Mouse (Mus musculus) spleen, adult 2 months (tissue): ENCODE measurements around the gene Nudt4. TPM values are rescaled to one million over a fixed set of nuclear protein-coding genes. Genes with fewer than 3 reads are reported as not detected.

Experiments used
- DNase-seq, 2 experiments: peaks; one replicate each; pipeline versions ENCODE4 v3.0.0 to v3.0.0-alpha.2; 2012 to 2021; ENCODE audit warnings: low spot score in 2 of 2, low read depth in 1 of 2
- H3K27ac ChIP-seq: fragments of 200-500 bp; 2 replicates; pipeline ENCODE4 v1.5.1; 2012; ENCODE audit warnings: low read length, inconsistent platforms; ENCODE audit not compliant: insufficient read depth
- H3K27me3 ChIP-seq: fragments of 200-500 bp; 2 replicates; pipeline ENCODE4 v1.6.1; 2012; ENCODE audit warnings: mild to moderate bottlenecking, moderate library complexity, low read length, inconsistent platforms; ENCODE audit not compliant: control insufficient read depth, insufficient read depth
- H3K36me3 ChIP-seq: fragments of 200-500 bp; 2 replicates; pipeline ENCODE4 v1.6.1; 2012; ENCODE audit warnings: mild to moderate bottlenecking, low read length, inconsistent platforms; ENCODE audit not compliant: control insufficient read depth, insufficient read depth
- H3K4me1 ChIP-seq: fragments of 200-500 bp; 2 replicates; pipeline ENCODE4 v1.6.1; 2011; ENCODE audit warnings: inconsistent platforms; ENCODE audit not compliant: control insufficient read depth, insufficient read depth, insufficient read length
- H3K4me3 ChIP-seq: fragments of 200-500 bp; 2 replicates; pipeline ENCODE4 v1.5.1; 2011; ENCODE audit warnings: mild to moderate bottlenecking, inconsistent platforms; ENCODE audit not compliant: insufficient read depth, insufficient read length; ENCODE audit errors: extremely low read depth
- CTCF ChIP-seq: fragments of 200-500 bp; IDR thresholded peaks from 2 replicates; pipeline ENCODE4 v1.5.1; 2011; ENCODE audit warnings: mild to moderate bottlenecking, inconsistent platforms; ENCODE audit not compliant: insufficient read depth, insufficient read length, insufficient replicate concordance; ENCODE audit errors: extremely low read depth
- POLR2A ChIP-seq: fragments of 200-500 bp; IDR thresholded peaks from 2 replicates; pipeline ENCODE4 v1.6.1; 2011; ENCODE audit warnings: low read depth, low read length, inconsistent platforms
- WGBS: fragments of 180-500 bp; shearing (Covaris S2); methylation state at CpG from one replicate; pipeline ENCODE4 v1.1.7; 2018; 5-methylcytosine and 5-hydroxymethylcytosine counted together
- polyA plus RNA-seq: library from polyadenylated mRNA; depleted of rRNA; stranded (reverse); fragments of >200 nt; gene quantifications from 2 replicates; pipeline ENCODE4 v1.2.3, GENCODE M21; 2012

The Nudt4 gene
- polyA plus RNA-seq, 1 experiment, result 8.0 TPM

DNA sequence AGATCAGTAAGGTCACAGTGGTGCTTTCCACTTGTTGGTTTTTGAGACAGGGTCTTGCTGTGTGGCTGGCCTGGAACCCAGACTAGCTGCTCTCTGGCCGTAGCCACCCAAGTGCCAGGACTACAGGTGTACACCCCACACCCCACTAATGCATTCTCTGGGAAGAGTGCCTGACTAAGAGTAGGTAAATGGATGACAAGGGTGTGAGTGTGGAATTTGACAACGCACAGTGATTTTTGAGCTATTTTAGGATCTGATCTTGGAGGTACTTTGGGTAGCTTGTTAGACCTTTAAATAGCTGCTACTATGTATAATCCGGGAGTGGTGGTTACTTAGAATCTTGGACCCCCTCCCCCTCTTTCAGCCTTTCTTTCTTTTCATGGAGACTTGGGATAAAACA, 24.7 kb downstream of the Nudt4 start:
- Histone ChIP-seq H3K27ac (no peak overlapping the region), H3K36me3 (peaks cover 7% of the 10 kb centered on the region), H3K4me1 (no peaks in the 10 kb centered on the region), H3K27me3 (no peaks in the 10 kb centered on the region), H3K4me3 (no peak overlapping the region)
- 88% methylated on average over 3 of the region's 3 CpGs for WGBS
- no peak for DNase-seq
- TF ChIP-seq POLR2A, result no peak
- no peak for TF ChIP-seq CTCF

DNA sequence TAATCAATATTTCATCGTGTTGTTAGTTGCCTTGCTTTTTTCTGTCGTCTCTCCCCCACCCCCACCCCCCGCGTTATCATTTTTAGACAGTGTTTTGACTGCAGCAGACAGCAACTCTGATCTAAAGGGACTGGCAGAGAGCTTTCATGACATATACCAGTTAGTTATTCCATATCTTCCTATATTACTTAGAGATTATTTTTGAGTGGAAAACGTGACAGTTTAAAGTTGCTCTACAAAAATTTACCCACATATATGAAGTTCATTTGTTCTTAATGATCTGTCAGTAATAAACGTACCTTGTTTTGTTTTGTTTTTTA, 27.8 kb downstream of the Nudt4 start:
- Histone ChIP-seq H3K27me3 (no peaks in the 10 kb centered on the region), H3K4me1 (no peaks in the 10 kb centered on the region; the same call in 1 of the 2 replicates), H3K4me3 (no peak overlapping the region), H3K27ac (no peak overlapping the region), H3K36me3 (no peaks in the 10 kb centered on the region)
- WGBS, result 80% methylated on average over 6 of the region's 6 CpGs
- DNase-seq, result no peak
- TF ChIP-seq CTCF (no peak), POLR2A (no peak)

DNA sequence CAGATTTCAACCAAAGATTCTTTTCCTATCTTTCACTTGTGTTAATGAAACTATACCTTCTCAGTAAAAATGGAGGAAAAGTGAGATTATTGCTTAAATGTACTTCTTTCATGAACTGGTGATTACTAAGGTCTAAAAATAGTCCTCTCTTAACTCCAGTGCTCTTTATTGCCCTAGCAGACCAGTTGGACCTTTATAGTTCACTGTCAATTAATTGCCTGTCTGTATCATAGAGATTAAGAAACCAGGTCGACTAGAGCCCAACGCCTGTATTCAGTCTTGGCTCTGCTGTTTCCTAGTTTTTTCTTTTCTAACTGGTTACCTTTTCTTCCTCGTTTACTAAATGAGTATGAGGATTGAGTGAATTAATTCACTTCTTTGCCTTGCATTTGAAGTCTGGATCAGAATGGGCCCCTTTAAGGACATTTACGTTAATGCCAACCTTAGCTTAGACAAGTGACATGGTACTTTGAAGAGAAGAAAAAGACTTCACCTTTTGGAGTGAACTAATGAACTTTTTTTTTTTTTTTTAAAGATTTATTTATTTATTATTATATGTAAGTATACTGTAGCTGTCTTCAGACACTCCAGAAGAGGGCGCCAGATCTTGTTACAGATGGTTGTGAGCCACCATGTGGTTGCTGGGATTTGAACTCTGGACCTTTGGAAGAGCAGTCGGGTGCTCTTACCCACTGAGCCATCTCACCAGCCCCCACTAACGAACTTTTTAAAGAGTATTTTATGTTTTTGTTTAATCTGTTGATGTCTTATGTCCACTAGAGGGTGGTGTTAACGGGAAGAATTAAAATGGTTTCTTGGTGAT, 28.3 kb downstream of the Nudt4 start:
- no peaks in the 10 kb centered on the region; the same call in 1 of the 2 replicates for H3K4me1 ChIP-seq
- no peak for DNase-seq
- no peak overlapping the region for H3K4me3 ChIP-seq
- 89% methylated on average over 8 of the region's 8 CpGs for WGBS
- H3K27me3 ChIP-seq, result no peaks in the 10 kb centered on the region
- TF ChIP-seq CTCF (no peak), POLR2A (no peak)
- no peaks in the 10 kb centered on the region for H3K36me3 ChIP-seq
- no peak overlapping the region for H3K27ac ChIP-seq

DNA sequence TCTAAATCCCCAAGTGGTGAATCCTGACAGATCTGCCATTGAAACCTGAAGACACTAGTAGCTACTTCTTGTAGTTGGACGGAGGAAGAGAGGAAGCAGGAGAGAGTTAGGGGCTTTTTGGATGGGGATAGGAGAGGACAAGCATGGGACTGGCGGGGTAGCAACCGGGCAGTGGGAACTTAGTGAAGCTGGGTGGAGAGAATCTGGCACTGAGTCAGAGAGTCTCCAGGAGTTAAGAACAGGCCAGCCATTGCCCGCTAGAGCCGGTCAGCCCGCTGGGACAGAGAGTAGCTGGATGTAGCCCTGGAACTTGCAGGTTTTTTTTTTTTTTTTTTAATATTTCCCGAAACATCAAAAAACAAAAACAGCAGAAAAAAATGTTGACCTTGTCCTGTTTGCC, 30.6 kb downstream of the Nudt4 start:
- DNase-seq, result no peak
- no peaks in the 10 kb centered on the region for H3K27me3 ChIP-seq
- TF ChIP-seq POLR2A (no peak), CTCF (no peak)
- H3K36me3 ChIP-seq, result no peaks in the 10 kb centered on the region
- 91% methylated on average over 7 of the region's 7 CpGs for WGBS
- H3K4me1 ChIP-seq, result peaks cover 5% of the 10 kb centered on the region; the same call in 1 of the 2 replicates
- no peak overlapping the region for H3K27ac ChIP-seq
- H3K4me3 ChIP-seq, result no peak overlapping the region

DNA sequence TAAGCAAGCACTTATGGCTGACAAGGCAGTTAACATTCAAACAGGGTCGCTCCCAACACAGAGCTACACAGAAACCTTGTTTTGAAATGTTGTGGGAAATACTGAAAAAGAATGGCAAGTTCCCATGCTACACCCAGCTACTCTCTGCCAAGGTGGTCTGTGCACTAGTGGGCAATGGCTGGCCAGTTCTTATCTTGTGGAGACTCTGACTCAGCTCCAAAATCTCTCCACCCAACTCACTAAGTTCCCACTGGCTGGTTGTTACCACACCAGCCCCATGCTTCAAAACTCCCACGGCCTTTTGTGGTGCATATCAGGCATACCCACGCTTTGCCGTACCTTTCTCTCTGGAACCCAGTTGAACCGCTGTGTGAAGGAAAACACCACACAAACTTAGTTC, 31.0 kb downstream of the Nudt4 start:
- 76% methylated on average over 5 of the region's 5 CpGs for WGBS
- 0 out of 2 replicates have a peak overlapping the region, but pooled peaks have one; percentile 22 for H3K27ac ChIP-seq
- no peak for DNase-seq

DNA sequence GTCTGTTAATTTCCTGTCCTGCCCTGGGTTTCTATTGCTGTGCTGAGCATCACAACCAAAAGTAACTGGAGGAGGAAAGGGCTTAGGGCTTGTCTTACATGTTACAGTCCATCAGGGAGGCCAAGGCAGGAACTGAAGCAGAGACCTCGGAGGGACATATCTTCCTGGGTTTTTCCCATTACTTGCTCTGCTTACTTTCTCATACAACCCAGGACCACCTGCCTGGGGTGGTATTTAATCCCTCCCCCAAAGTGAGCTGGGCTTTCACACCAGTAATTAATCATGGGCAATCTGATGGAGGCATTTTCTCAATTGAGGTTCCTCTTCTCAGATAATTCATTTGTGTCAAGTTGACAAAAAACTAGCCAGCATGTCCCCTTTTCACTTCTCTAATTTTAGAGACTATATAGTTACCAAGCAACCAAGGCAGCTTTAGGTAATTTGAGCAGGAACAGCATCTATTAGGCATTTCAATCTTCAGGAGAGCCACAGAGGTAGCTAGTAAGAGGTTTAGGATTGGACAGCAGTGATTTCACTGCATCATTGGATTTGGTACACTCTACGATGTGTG, 33.3 kb downstream of the Nudt4 start:
- whole genome bisulfite sequencing, result 87% methylated on average over 2 of the region's 2 CpGs
- Histone ChIP-seq H3K27ac (peak overlapping the region; percentile 18), H3K36me3 (no peaks in the 10 kb centered on the region), H3K27me3 (no peaks in the 10 kb centered on the region), H3K4me3 (no peak overlapping the region), H3K4me1 (peaks cover 5% of the 10 kb centered on the region; the same call in 1 of the 2 replicates)
- DNase-seq, result no peak
- no peak for TF ChIP-seq POLR2A
- no peak for TF ChIP-seq CTCF

More for the DNA sequence above, 31.0 kb downstream of the Nudt4 start:
- TF ChIP-seq POLR2A (no peak), CTCF (no peak)
- no peaks in the 10 kb centered on the region for H3K27me3 ChIP-seq
- H3K4me1 ChIP-seq, result peaks cover 5% of the 10 kb centered on the region; the same call in 1 of the 2 replicates
- no peak overlapping the region for H3K4me3 ChIP-seq
- H3K36me3 ChIP-seq, result no peaks in the 10 kb centered on the region

DNA sequence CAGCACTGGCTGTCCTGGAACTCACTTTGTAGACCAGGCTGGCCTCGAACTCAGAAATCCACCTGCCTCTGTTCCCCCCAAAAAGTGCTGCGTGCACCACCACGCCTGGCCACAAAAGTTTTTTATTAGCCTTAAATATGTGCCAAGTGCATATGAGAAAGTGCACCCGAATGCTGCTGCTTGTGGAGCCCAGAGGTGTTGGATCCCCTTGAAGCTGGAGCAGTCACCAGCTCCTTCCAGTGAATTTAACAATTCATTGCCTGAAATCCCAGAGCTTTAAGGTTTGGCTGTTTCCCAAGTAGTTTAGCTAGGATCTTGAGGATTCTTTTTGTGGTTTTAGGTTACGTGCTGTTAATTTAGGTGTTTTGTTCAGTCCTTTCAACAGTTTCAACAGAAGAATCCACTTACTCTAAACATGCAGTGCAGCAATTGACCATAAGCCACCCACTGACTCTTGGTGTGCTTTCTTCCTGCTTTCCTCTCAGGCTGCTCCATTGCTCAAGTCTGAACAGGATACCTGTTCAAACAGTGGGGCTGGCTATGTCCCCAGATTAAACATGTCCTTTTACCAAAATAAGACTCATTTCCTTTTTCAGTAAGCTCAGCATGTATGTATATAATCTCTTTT, 37.3 kb downstream of the Nudt4 start:
- H3K27me3 ChIP-seq, result no peaks in the 10 kb centered on the region
- H3K4me3 ChIP-seq, result no peak overlapping the region
- H3K27ac ChIP-seq, result no peak overlapping the region
- H3K36me3 ChIP-seq, result no peaks in the 10 kb centered on the region; the same call in 1 of the 2 replicates
- WGBS, result 83% methylated on average over 5 of the region's 5 CpGs
- H3K4me1 ChIP-seq, result peaks cover 6% of the 10 kb centered on the region; the same call in 1 of the 2 replicates
- TF ChIP-seq CTCF, result no peak
- TF ChIP-seq POLR2A, result no peak
- DNase-seq, result no peak
